Mouse (Mus musculus): ENCODE measurements around the gene Cep128.
"Not testable (repeated sequence)": the region's sequence is repeated elsewhere in the genome, so short reads cannot be mapped to it uniquely, and the experiment has no call there.

Cep128 gene

GRCm38 (mm10) chr12:91384281-91385017 lies at the start of gene Cep128, which contains the start of gene Tshr:
Cep128 (minus strand) TSS chr12:91384409.
Tshr (plus strand) TSS chr12:91384563.
- DNase-seq = peak; percentile 99

GRCm38 (mm10) chr12:91427129-91427528 lies 42.9 kb upstream of the Cep128 start:
- peak; percentile 64 for DNase-seq

DNA sequence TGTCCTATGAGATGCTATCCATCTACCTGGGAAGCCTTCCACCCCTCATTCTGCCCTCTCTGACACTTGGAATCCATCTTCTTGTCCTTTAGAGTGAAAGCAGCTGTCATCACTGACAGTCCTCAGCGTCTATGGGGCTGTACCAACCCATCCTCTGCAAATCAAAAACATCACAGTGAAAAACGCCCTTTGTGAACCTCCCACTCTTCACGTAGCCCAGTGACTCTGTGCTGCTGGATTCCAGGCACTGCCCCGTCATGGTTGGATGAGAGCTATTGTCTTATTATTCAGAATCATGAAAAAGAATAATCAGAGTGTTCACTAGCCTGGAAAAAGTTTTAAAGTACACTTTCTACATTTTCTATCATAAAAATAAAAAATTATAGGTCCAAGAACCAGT lies 42.3 kb upstream of the Cep128 start:
- DNase-seq = no peak

- peak; percentile 45 for DNase-seq
Measured at GRCm38 (mm10) chr12:91423125-91423820, 39.1 kb upstream of the Cep128 start.

- peak; percentile 70 for DNase-seq
Measured at GRCm38 (mm10) chr12:91421272-91421671, 37.1 kb upstream of the Cep128 start.

DNA sequence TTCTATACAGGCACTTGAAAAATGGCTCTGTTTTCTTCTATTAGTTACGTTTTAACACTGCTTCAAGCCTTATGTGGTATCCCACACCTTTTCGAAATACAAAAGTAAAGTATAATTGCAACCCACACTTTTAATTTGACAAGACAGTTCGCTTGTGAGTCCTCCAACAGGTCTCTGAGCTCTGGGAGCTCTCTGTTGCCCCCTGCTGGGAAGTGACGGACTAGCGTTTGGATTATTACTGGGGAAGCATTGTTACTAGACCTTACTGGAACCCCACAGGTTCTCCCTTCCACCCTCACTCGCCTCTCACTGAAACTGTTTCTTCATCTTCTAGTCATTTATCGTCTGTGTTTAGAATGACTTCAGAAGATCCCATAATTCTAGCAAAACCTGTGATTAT lies 34.6 kb upstream of the Cep128 start:
- peak; percentile 11 for DNase-seq

GRCm38 (mm10) chr12:91416828-91417227 lies 32.6 kb upstream of the Cep128 start:
- DNase-seq = peak; percentile 19

DNA sequence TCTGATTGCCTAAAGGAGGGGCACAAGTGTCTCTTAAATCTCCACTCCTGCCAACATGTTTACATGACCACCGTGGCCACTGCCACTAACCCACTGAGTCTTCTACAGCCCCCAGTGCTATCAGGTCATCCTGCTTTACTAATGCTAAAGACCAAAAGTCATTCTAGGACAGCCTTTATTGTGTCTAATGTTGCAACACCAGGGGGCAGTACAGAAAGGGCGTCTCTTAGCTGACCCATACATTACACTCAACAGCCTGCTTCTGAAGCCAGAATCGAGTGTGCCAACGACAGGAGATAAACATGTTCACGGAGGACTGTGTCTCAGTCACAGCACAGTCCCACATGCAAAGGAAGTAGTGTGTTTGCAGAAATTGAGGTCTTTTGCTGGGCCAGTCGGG lies 30.9 kb upstream of the Cep128 start:
- DNase-seq = peak; percentile 27

- peak; percentile 35 for DNase-seq
Measured at GRCm38 (mm10) chr12:91412461-91413182, 28.4 kb upstream of the Cep128 start.

- DNase-seq = peak; percentile 21
Measured at GRCm38 (mm10) chr12:91410306-91410705, 26.1 kb upstream of the Cep128 start.

DNA sequence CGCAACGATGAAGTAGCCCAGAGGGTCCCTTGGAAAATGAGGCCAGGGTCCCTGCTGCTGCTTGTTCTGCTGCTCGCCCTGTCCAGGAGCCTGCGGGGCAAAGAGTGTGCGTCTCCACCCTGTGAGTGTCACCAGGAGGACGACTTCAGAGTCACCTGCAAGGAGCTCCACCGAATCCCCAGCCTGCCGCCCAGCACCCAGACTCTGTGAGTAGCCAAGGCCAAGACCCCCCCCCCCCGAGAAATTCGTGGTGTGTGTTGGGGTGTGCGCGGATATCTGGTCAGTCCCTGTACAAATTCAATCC lies 16.8 kb upstream of the Cep128 start:
- peak; percentile 78 for DNase-seq

- peak; percentile 89 for DNase-seq
Measured at GRCm38 (mm10) chr12:91400232-91401048, 16.2 kb upstream of the Cep128 start.

DNA sequence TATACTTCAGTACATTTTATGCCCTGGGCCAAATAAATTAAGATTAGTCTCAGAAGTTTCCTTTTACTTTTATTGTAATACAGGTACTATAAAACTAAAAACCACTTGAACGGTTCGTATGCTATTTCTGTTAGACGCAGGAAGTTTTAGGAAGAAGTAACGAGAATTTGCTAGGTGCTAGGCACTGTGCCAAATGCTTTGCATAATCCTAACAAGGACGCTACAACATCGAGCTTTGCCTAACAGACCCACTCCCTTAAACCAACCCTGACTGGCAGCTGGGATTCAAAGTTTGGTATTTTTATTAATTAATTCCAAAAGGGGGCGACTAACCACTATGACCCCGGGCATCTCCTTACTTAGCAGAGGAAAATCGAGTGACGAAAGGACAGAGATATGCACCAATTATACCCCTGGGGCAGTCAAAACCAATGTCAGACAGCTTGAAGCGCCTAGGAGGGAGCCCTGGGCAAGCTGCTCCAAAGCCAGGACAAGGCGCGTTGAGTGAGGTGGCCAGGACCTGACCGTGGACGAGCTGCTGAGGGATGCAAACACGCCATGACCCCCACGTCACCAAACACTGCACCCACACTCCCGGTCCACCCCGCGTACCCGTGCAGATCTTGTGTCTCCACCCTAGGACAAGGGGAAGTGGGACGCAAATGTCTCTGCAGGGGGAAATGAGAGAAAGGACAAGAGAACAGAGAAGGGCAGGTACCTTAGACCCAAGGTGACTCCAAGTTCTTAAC lies 519 bp downstream of the Cep128 start:
- no peak for DNase-seq

DNA sequence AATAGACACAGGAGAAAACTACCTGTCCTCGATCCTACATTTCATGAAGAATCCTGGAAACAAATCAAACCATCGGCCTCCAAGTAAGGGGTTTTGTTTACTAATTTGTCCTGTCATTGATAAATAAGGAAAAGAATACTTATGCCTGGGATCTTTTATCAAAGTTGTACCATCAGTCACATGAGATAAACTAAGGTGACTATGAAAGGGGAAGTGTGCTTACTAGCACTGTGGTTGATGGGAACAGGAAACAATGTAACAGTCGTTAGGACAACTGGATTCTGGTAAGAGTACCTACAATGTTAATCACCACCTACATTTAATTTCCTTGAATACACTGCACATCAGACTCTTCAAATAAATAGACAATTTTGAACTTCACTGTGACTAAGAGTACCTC lies 15.0 kb downstream of the Cep128 start:
- DNase-seq = no peak

DNA sequence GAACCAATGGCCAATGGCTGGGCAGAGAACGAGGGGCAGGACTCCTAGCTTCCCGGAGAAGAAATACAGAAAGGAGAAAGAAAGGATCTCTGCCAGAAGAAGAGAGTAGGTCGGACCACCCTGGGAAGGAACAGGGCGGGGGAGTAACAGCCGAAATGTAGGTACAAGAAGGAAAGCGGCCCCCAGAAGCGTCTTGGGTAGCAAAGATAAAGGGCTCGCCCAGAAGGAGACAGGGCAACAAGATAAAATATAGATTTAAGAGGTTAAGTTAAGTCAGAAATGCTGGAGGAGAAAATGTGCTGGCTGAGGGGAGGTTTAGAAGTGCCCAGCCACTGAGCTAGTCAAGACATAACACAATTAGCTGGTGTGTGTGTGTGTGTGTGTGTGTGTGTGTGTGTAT lies 30.4 kb downstream of the Cep128 start:
- DNase-seq = no peak

- DNase-seq = not testable (repeated sequence)
Measured at GRCm38 (mm10) chr12:91338656-91339055, 45.6 kb downstream of the Cep128 start.

DNA sequence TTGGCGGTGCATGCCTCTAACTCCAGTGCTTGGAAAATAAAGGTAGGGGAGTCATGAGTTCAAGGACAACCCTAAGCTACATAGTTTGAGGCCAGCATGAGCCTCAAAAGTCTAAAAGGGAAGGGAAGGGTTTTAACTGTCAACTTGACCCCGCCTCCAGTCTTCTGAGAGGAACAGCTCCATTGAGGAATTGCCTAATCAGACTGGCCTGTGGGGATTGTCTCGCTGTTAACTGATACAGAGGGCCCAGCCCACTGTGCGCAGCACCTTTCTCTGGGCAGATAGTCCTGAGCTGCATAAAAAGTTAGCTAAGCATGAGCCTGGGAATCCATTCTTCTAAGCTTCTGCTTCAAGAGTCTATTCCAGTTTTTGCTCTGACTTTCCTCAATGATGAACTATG lies 56.7 kb downstream of the Cep128 start:
- no peak for DNase-seq

- DNase-seq = no peak
Measured at GRCm38 (mm10) chr12:91326104-91326503, 58.1 kb downstream of the Cep128 start.

GRCm38 (mm10) chr12:91315026-91315425 lies 69.2 kb downstream of the Cep128 start:
- no peak for DNase-seq

DNA sequence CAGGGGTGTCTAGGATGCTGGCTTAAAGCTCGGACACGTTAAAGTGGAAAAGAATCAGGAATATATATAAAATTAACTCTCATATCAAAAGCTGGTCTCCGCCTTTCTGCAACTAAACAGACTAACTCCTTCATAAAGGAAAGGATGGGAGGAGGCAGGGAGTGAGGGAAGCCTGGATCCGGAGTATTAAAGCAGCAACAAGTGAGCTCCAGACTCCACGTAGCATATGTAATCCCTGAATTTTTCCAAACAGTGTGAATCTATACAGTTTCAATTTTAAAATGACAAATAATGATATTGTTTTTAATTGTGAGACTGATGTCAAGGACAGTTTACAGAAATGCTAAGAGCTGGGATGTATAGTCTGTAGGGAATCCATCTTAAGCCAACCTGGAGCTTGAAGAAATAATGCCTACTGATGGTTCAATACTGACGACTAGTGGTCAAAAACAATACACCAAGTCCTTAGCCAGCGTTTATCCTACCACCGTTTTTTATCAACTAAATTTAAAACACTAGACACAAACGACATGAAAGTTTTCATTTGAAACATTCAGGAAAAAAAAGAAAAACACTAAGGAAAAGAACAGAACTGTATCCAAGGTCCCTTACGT lies 70.1 kb downstream of the Cep128 start:
- no peak for DNase-seq

DNA sequence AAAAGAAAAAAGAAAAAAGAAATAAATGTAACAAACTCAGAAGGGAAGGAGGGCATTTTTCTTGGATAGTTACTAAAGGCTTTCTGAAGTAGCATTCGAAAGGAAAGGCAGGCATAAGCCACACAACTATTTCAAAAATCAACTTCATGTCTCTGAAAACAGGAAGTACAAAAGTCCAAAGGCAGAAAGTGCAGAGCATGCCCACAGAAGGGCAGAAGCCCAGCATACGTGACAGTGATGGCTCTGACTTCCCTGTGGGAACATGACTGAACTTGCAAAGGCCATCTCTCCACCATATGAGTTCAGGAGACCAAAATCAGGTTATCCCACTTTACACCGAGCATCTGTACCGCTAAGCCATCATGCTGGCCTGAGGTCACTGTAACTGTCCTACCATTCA lies 71.6 kb downstream of the Cep128 start:
- no peak for DNase-seq

GRCm38 (mm10) chr12:91307733-91308132 lies 76.5 kb downstream of the Cep128 start:
- no peak for DNase-seq

Measured in heart, adult 11 months (tissue).